Mouse (Mus musculus): ENCODE data around the gene Capza1.
A peak's percentile ranks its signal among the peaks of the same experiment; 100 is the strongest.

DNA sequence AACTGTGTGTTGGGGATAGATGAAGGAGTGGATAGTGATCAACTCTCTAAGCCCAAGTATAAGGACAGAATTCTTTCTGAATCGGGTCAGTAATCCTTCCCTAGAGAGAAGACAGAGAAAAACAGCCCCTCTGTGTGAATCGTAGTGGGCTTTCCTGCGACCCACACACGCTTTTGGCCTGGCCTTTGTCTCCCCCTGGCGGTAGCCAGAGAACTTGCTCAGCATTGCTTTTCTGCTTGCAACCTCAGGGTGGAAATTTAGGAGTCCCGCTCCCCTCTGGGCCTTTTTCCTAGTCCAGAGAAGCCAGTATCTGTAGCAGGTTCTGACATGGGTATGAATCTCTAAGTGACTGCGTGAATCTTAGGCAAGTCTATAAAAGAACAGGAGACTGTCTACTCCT is 84.4 kb downstream of the Capza1 start:
- TF ChIP-seq POLR2A (IDR thresholded peaks at IDR 0.05; ENCODE audit: borderline replicate concordance, low read depth, low read length) = no peak
- peak; percentile 99 for TF ChIP-seq CTCF (IDR thresholded peaks at IDR 0.05; ENCODE audit: low read depth, low read length)
